Mouse (Mus musculus) frontal cortex, adult 2 months (tissue): ENCODE results near the gene Ssc5d. TPM values are rescaled to one million over a fixed set of nuclear protein-coding genes. Genes with fewer than 3 reads are reported as not detected.
A peak's percentile ranks its signal among the peaks of the same experiment; 100 is the strongest.

Experiments used
- DNase-seq, 2 experiments: peaks; one replicate each; pipeline ENCODE4 v3.0.0; 2022; ENCODE audit warnings: low spot score in 1 of 2; ENCODE audit errors: extremely low spot score in 1 of 2
- polyA plus RNA-seq: library from polyadenylated mRNA; depleted of rRNA; stranded (reverse); fragments of >200 nt; gene quantifications from 2 replicates; pipeline ENCODE4 v1.2.3, GENCODE M21; 2012

Gene Ssc5d
- polyA plus RNA-seq, 1 experiment, result 11.1 TPM

- DNase-seq, result peak; percentile 91 to 98
These were observed 17.7 kb downstream of the Ssc5d start for GRCm38 (mm10) chr7:4943223-4943815.

DNA sequence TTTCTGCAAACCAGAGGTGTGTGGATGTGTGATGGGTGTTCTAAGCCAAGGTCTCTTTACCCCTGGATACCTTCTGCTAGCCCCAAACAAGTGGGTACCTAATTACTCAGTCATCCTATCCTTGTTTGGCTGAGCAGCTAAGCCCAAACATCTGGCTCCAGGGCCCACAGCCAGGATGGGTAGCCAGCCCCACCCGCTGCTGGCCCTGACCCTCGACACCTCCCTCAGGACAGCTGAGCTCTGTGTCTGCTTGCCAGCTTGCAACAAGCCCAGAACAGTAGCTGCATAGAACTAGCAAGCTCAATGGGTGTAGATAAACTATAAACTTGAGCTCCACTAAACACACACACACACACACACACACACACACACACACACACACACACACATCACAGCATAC, 22.3 kb downstream of the Ssc5d start:
- DNase-seq, result peak in 1 of 2 experiments; percentile 23

GRCm38 (mm10) chr7:4948386-4948785, 22.8 kb downstream of the Ssc5d start:
- DNase-seq, result no peak

DNA sequence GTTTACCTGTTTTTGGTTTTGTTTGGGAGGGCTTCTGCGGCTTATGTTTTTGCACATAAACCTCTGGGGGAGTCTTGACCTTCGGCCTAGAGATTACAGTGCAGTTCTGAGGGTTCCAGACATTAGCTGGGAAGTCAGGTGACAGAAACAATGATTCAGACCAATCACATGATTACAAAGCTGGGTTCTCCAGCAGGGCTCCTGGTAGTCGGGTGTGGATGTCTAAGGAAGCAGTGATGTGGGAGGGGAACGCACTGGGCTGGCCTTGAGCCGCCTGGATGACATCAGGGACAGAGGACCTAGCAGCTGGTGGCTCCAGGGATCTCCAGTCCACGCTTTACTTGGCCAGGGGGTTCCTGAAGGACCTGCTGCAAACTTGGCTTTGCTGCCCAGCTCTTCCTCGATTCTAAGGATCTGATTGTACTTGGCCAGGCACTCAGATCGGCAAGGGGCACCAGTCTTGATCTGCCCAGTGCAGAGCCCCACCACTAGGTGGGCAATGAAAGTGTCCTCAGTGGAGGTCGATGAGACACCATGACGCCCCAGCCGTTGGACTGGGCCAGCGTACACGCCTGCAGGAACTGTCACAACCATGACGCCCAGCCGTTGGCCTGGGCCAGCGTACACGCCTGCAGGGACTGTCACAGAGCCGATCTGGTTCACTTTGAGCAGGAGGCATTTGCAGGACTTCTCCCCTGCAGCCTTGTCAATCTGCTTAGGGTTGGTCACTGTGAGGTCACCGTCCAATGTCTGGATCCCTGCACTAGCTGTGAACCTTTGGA, 25.2 kb downstream of the Ssc5d start:
- no peak for DNase-seq

- no peak for DNase-seq
These were observed 28.3 kb downstream of the Ssc5d start for GRCm38 (mm10) chr7:4953815-4954445.

DNA sequence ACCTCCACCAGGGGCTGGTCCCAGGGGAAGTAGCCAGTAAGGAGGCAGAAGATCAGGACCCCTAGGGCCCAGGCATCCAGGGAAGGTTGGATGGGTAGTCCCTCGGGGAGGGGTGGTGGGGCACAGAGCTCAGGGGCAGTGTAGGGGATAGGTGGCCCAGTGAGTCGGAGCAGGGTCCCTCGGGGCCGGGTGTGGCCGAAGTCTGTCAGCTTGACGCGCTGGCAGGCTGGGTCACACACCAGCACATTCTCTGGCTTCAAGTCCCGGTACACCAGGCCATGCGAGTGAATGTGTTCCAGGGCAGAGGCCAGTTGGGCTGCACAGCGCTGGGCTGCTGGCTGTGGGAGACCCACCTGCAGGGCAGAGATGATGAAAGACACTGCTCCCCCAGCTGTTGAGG, 31.8 kb downstream of the Ssc5d start:
- no peak for DNase-seq

DNA sequence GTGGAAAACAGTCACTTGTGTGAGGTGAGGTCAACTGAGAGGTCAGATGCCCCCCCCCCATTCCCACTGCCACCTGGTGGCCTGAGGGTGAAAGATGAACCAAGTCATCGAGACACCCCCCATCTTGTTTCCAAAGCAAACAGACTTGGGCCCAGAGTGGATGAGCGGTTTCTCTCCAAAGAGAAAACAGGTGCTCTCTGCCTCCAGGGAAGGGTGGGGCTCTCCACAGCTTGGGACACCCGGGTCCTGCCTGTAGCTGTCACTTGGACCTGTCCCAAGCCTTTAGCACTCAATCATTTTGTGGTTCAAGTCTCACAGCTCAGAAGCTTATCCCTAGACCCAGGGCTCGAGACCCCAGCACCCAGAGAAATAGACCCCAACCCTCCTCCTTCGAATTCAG, 37.9 kb downstream of the Ssc5d start:
- DNase-seq, result no peak

GRCm38 (mm10) chr7:4964272-4964671, 38.7 kb downstream of the Ssc5d start, which contains the start of gene Sbk2:
Gene Sbk2 (minus strand): TSS chr7:4964406.
- DNase-seq, result peak; percentile 20 to 78

- DNase-seq, result no peak
These were observed 39.4 kb downstream of the Ssc5d start for GRCm38 (mm10) chr7:4964988-4965387.

DNA sequence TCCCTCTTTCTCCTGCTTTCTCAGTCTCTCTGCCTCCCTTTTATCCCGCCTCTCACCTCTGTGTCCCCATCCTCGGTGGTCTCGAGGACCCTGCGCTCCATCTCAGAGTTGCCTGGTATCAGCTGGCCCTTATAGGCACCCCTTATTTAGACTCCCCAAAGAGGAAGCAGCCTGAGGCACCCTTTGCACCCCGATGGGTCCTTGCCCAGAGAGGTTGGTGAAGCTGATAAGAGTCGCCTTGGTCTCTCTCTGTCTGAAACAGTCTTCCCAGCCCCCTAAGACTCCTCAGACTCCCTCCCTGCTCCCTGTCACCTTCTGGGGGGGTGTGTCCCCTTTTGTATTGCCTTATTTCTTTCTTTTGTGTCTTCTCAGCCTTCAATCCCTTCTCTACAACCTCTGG, 45.5 kb downstream of the Ssc5d start, which contains the start of gene Sbk3:
Gene Sbk3, minus strand, starts transcription at position 101 of the 400 bp plus-strand sequence.
- DNase-seq, result no peak

GRCm38 (mm10) chr7:4971710-4972109, 46.1 kb downstream of the Ssc5d start:
- no peak for DNase-seq

GRCm38 (mm10) chr7:4972321-4973047, 46.9 kb downstream of the Ssc5d start:
- no peak for DNase-seq

DNA sequence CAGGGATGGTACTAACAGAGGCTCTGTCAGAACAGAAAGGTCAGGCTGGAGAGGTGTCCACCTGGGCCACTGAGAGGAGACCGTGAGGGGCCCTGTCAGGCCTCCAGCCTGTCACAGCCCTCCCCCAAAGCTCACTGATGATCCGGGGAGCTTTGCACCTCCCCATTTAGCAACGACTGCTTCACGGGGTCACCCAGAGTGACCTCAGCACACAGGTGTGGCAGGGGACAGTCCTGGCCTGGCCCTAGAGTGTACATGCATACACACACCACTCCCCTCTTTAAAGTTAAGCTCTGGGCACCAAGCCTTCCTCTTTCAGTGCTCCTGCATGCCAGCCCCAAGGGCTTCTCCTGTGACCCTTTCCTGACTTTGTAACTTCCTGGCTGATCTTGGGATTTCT, 49.9 kb downstream of the Ssc5d start:
- no peak for DNase-seq

GRCm38 (mm10) chr7:4976832-4977231, 51.2 kb downstream of the Ssc5d start:
- no peak for DNase-seq

- no peak for DNase-seq
These were observed 62.7 kb downstream of the Ssc5d start for GRCm38 (mm10) chr7:4988250-4988649.

DNA sequence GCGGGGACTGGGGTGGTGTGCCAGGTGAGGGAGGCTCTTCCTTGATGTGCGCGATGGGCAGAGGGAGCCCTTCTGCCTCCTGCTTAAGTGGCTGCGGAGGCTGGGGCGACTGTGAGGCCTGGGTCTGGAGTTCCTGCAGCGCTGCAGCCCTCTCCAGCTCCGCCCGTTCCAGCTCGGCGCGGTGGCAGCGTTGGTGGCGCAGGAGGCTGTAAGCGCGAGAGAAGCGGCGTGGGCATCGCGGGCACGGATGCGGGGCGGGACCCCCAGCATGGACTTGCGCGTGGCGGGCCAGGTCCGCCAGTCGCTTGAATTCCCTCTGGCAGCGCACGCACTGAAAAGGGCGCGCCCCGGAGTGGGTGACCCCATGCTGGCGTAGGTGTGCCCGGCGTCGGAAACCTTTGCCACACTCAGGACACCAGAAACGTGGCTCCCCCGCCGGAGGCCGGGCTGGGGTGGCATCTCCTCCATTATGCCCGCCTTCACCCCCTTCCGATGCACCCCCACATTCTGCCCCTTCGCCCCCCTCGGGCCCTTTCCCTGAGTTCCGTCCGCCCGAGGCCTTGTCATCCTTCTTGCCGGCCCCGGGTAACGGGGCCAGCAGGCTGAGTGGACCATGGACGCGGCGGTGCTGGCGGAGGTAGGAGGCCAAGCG, 67.9 kb downstream of the Ssc5d start:
- no peak for DNase-seq

DNA sequence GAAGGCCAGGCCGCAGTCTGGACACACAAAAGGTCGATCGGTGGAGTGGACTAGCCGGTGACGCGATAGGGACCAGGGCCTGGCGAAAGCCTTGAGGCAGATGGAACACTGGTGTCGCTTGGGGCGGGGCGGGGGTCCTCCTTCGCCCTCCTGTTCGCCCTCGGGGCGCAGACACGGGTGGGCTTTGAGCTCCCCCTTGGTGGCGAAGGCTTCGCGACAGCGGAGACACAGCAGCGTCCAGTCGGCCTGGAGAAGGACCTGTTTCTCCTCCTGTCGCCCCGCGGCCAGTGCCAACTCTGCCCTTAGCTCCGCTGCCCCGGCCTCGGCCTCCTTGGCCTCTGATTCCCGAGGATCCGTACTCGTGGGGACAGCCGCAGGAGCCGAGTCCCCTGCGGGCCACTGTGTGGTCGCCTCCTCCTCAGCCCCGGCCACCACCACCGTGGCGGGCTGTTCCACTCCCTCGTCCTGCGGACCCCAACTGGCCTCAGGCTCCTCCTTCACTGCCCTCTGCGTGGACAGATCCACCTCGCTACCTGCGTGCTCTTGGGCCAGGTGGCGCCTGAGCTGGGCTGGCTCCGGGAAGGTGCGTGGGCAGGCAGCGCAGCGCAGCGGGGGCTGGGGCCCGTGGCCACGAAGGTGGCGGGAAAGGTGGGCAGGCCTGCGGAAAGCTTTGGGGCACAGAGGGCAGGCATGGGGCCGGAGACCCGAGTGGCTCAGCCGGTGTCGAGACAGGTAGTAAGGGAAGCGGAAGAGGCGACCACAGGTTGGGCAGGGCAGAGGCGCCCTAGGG, 68.6 kb downstream of the Ssc5d start:
- no peak for DNase-seq
